Mouse (Mus musculus): ENCODE results near the gene Sgsm1. TPM values are rescaled to one million over a fixed set of nuclear protein-coding genes. Genes with fewer than 3 reads are reported as not detected.

Sgsm1 gene
- polyA plus RNA-seq, 1 experiment: 1.9 TPM

GRCm38 (mm10) chr5:113280138-113280856, 30.3 kb downstream of the Sgsm1 start:
- Histone ChIP-seq H3K27me3 (ENCODE audit: control insufficient read depth, insufficient read depth, insufficient read length) (peaks cover 5% of the 10 kb centered on the region), H3K36me3 (ENCODE audit: control insufficient read depth, insufficient read depth) (no peaks in the 10 kb centered on the region), H3K4me3 (ENCODE audit: insufficient read depth, poor library complexity, severe bottlenecking) (peak overlapping the region; percentile 18), H3K79me2 (ENCODE audit: control insufficient read depth, insufficient read depth) (no peaks in the 10 kb centered on the region), H3ac (ENCODE audit: control insufficient read depth, insufficient read length, low read depth) (no peak overlapping the region), H3K79me3 (ENCODE audit: low read depth) (no peaks in the 10 kb centered on the region)
- TF ChIP-seq USF1 (IDR thresholded peaks at IDR 0.05; ENCODE audit: low read depth): peak; percentile 84
- TF ChIP-seq FOSL1 (IDR thresholded peaks at IDR 0.05; ENCODE audit: insufficient read depth, low read length, poor library complexity, severe bottlenecking): no peak

- no peaks in the 10 kb centered on the region for H3K79me3 ChIP-seq (ENCODE audit: low read depth)
- H3K27me3 ChIP-seq (ENCODE audit: control insufficient read depth, insufficient read depth, insufficient read length): peaks cover 5% of the 10 kb centered on the region
- H3K36me3 ChIP-seq (ENCODE audit: control insufficient read depth, insufficient read depth): no peaks in the 10 kb centered on the region
- H3ac ChIP-seq (ENCODE audit: control insufficient read depth, insufficient read length, low read depth): no peak overlapping the region
- H3K79me2 ChIP-seq (ENCODE audit: control insufficient read depth, insufficient read depth): no peaks in the 10 kb centered on the region
- H3K4me3 ChIP-seq (ENCODE audit: insufficient read depth, poor library complexity, severe bottlenecking): no peak overlapping the region
- TF ChIP-seq MYOG (IDR thresholded peaks at IDR 0.05; ENCODE audit: control insufficient read depth, extremely low read depth, insufficient read length) (no peak), USF1 (IDR thresholded peaks at IDR 0.05; ENCODE audit: low read depth) (peak; percentile 20)
These were observed 34.7 kb downstream of the Sgsm1 start for GRCm38 (mm10) chr5:113275839-113276238.

DNA sequence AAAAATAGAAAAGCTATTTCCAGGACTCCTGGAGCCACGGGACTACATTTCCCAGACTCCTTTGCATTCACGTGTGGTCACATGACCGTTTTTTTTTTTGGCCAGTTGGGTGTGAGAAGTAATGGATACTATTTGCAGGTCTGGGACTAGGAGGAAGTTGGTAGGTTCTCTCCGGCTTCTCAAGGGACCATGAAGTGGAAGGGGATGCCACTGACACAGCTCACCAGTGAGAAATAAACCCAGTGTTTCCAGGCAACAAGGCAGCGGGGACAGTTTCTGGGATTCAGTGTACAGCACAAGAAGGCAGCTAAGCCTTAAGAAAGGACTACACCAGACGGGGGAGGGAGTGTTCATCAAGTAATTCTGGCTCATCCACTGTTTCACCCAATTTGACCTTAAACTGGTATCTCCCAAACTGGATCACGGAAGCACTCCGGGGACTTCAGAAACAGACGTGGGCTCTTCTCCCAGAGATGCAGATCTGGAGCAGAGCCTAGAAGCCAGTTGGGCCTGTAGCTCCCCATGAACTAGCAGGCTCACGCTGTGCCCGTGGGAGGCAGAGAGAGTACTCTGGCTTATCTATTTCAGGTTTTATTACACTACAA, 39.3 kb downstream of the Sgsm1 start:
- Histone ChIP-seq H3K36me3 (ENCODE audit: control insufficient read depth, insufficient read depth) (no peaks in the 10 kb centered on the region), H3K27me3 (ENCODE audit: control insufficient read depth, insufficient read depth, insufficient read length) (peaks cover 1% of the 10 kb centered on the region), H3K79me3 (ENCODE audit: low read depth) (no peaks in the 10 kb centered on the region), H3K4me3 (ENCODE audit: insufficient read depth, poor library complexity, severe bottlenecking) (no peak overlapping the region), H3ac (ENCODE audit: control insufficient read depth, insufficient read length, low read depth) (no peak overlapping the region), H3K79me2 (ENCODE audit: control insufficient read depth, insufficient read depth) (no peaks in the 10 kb centered on the region)
- TF ChIP-seq USF1 (IDR thresholded peaks at IDR 0.05; ENCODE audit: low read depth) (peak; percentile 82), MYOG (IDR thresholded peaks at IDR 0.05; ENCODE audit: control insufficient read depth, extremely low read depth, insufficient read length) (no peak)

- H3K36me3 ChIP-seq (ENCODE audit: control insufficient read depth, insufficient read depth): no peaks in the 10 kb centered on the region
- H3K4me3 ChIP-seq (ENCODE audit: insufficient read depth, poor library complexity, severe bottlenecking): no peak overlapping the region
- peaks cover 3% of the 10 kb centered on the region for H3K27me3 ChIP-seq (ENCODE audit: control insufficient read depth, insufficient read depth, insufficient read length)
- H3ac ChIP-seq (ENCODE audit: control insufficient read depth, insufficient read length, low read depth): no peak overlapping the region
- no peaks in the 10 kb centered on the region for H3K79me2 ChIP-seq (ENCODE audit: control insufficient read depth, insufficient read depth)
- no peaks in the 10 kb centered on the region for H3K79me3 ChIP-seq (ENCODE audit: low read depth)
- TF ChIP-seq CEBPB (IDR thresholded peaks at IDR 0.05; ENCODE audit: low read depth): no peak
- TF ChIP-seq USF1 (IDR thresholded peaks at IDR 0.05; ENCODE audit: low read depth): no peak
- no peak for TF ChIP-seq FOSL1 (IDR thresholded peaks at IDR 0.05; ENCODE audit: insufficient read depth, low read length, poor library complexity, severe bottlenecking)
- TF ChIP-seq MAX (IDR thresholded peaks at IDR 0.05): no peak
- TF ChIP-seq MYOD1 (IDR thresholded peaks at IDR 0.05; ENCODE audit: control insufficient read depth, insufficient read length, low read depth): no peak
- no peak for TF ChIP-seq CTCF (IDR thresholded peaks at IDR 0.05; ENCODE audit: control insufficient read depth, insufficient read depth, insufficient read length)
- TF ChIP-seq MYOG (IDR thresholded peaks at IDR 0.05; ENCODE audit: control insufficient read depth, extremely low read depth, insufficient read length): no peak
These were observed 40.5 kb downstream of the Sgsm1 start for GRCm38 (mm10) chr5:113270043-113270442.

DNA sequence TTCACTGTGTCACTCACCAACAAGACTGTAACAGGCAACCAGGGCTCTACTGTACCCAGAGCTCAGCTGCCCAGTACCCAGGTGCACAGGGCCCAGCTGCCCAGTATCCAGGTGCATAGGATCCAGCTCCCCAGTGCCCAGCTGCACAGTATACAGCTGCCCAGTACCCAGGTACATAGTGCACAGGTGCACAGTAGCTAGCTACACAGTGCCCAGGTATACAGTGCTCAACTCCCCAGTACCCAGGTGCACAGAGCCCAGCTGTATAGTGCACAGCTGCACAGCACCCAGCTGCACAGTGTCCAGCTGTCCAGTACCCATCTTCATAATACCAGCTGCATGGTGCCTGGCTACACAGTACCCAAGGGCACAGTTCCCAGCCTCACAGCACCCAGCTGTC, 42.3 kb downstream of the Sgsm1 start:
- H3K4me3 ChIP-seq (ENCODE audit: insufficient read depth, poor library complexity, severe bottlenecking): no peak overlapping the region
- TF ChIP-seq CTCF (IDR thresholded peaks at IDR 0.05; ENCODE audit: control insufficient read depth, insufficient read depth, insufficient read length): no peak
- TF ChIP-seq MAX (IDR thresholded peaks at IDR 0.05): no peak
- TF ChIP-seq FOSL1 (IDR thresholded peaks at IDR 0.05; ENCODE audit: insufficient read depth, low read length, poor library complexity, severe bottlenecking): no peak
- TF ChIP-seq CEBPB (IDR thresholded peaks at IDR 0.05; ENCODE audit: low read depth): no peak
- no peak for TF ChIP-seq USF1 (IDR thresholded peaks at IDR 0.05; ENCODE audit: low read depth)
- TF ChIP-seq MYOD1 (IDR thresholded peaks at IDR 0.05; ENCODE audit: control insufficient read depth, insufficient read length, low read depth): no peak
- no peak for TF ChIP-seq MYOG (IDR thresholded peaks at IDR 0.05; ENCODE audit: control insufficient read depth, extremely low read depth, insufficient read length)

DNA sequence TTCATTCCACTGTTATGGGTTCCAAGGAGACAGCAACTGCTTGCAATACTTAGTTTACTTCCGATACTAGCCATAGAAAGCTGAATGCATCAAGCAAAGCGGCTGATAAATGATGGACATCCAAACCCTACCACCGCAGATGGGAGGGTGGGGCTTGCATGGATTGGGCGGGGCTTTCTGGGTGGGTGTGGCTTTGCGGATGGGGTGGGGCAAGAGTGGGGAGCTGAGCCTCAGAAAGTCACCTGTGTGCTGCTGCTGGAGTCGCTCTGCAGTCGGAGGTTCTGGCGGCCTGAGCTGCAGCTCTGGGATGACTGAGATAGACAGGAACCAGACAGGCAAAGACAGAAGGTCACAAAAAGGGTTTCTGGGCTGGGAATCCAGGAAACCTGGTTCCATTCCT, 44.9 kb downstream of the Sgsm1 start:
- no peaks in the 10 kb centered on the region for H3K79me2 ChIP-seq (ENCODE audit: control insufficient read depth, insufficient read depth)
- TF ChIP-seq MYOG (IDR thresholded peaks at IDR 0.05; ENCODE audit: control insufficient read depth, extremely low read depth, insufficient read length): no peak
- TF ChIP-seq FOSL1 (IDR thresholded peaks at IDR 0.05; ENCODE audit: insufficient read depth, low read length, poor library complexity, severe bottlenecking): no peak
- TF ChIP-seq USF1 (IDR thresholded peaks at IDR 0.05; ENCODE audit: low read depth): no peak
- TF ChIP-seq MYOD1 (IDR thresholded peaks at IDR 0.05; ENCODE audit: control insufficient read depth, insufficient read length, low read depth): no peak
- no peak for TF ChIP-seq CEBPB (IDR thresholded peaks at IDR 0.05; ENCODE audit: low read depth)
- TF ChIP-seq MAX (IDR thresholded peaks at IDR 0.05): no peak
- TF ChIP-seq CTCF (IDR thresholded peaks at IDR 0.05; ENCODE audit: control insufficient read depth, insufficient read depth, insufficient read length): no peak
- H3ac ChIP-seq (ENCODE audit: control insufficient read depth, insufficient read length, low read depth): no peak overlapping the region
- peaks cover 3% of the 10 kb centered on the region for H3K27me3 ChIP-seq (ENCODE audit: control insufficient read depth, insufficient read depth, insufficient read length)
- H3K36me3 ChIP-seq (ENCODE audit: control insufficient read depth, insufficient read depth): no peaks in the 10 kb centered on the region
- no peak overlapping the region for H3K4me3 ChIP-seq (ENCODE audit: insufficient read depth, poor library complexity, severe bottlenecking)
- H3K79me3 ChIP-seq (ENCODE audit: low read depth): no peaks in the 10 kb centered on the region

More for the DNA sequence above, 42.3 kb downstream of the Sgsm1 start:
- Histone ChIP-seq H3K79me2 (ENCODE audit: control insufficient read depth, insufficient read depth) (no peaks in the 10 kb centered on the region), H3ac (ENCODE audit: control insufficient read depth, insufficient read length, low read depth) (no peak overlapping the region), H3K79me3 (ENCODE audit: low read depth) (no peaks in the 10 kb centered on the region), H3K27me3 (ENCODE audit: control insufficient read depth, insufficient read depth, insufficient read length) (peaks cover 3% of the 10 kb centered on the region), H3K36me3 (ENCODE audit: control insufficient read depth, insufficient read depth) (no peaks in the 10 kb centered on the region)
